Mouse (Mus musculus): ENCODE results near the gene Pfn1.

DNA sequence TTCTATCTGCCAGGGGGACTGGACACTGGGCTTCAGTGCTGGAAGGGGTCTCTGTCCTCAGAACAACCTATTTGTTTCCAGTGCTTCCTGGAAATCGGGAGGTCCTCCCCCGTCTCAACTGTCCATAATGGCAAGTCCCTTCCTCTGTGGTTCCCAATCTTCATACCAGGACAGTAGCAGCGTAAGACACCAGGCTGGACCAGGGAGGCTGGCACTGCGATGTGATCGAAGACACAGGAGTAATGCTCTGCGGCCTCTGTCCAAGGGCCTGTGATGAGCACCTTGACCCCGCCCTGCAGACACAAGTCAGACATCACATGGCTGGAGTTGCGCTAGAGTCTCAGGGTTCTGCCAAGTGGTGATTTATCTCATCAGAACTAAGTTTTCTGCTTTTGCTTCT, 24.9 kb upstream of the Pfn1 start:
- TF ChIP-seq GATA1 (IDR thresholded peaks at IDR 0.05; ENCODE audit: borderline replicate concordance, low read length) (no peak), FLI1 (IDR thresholded peaks at IDR 0.05; ENCODE audit: low read length) (no peak)

Data from megakaryocyte, embryonic 14.5 days (primary cell).